Mouse (Mus musculus): ENCODE measurements around the gene Tiam1.

- TF ChIP-seq GATA1 (IDR thresholded peaks at IDR 0.05; ENCODE audit: borderline replicate concordance, low read length) (no peak), FLI1 (IDR thresholded peaks at IDR 0.05; ENCODE audit: low read length) (no peak)
Measured at GRCm38 (mm10) chr16:89902578-89903304, 240.8 kb downstream of the Tiam1 start.

Data from megakaryocyte, embryonic 14.5 days (primary cell).